In the genomic region with DNA sequence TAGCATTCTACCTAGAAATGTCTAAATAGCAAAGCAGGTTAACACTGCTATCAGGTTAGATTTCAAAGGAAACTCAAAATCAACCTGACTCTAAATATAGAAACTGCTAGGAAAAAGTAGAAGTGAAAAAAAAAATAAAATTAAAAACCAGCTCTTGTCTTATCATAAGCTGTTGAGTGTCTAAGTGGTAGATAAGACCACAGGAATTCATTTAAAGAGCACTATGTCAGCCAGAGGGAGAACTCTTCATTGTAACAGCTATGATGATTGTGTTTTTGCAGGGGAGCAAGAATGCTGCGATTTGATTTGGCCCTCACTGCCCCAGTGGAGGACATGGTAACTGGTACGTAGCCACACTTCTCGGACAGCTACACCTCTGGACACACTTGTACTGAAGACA, we compare ENCODE assay signal across 27 mouse cellular contexts. TPM values are rescaled to one million over a fixed set of nuclear protein-coding genes. Genes with fewer than 3 reads are reported as not detected.
A peak's percentile ranks its signal among the peaks of the same experiment; 100 is the strongest.
DNase-seq lines count a peak whose midpoint lies in the region; ATAC-seq and TF ChIP-seq lines count a peak whose summit lies in the region.
"Had no signal": no experiment of that assay in that cellular context is flagged by ENCODE, and none has a peak within 500 bp of the region (broad histone marks: within the 10 kb centered on the region; RNA-seq: fewer than 3 reads in every experiment).

No protein-coding gene starts in this region.

- 0 out of 2 replicates have a peak, but pooled peaks cover 3% of the 10 kb centered on the region for H3K4me1 ChIP-seq in heart, embryonic 11.5 days (ENCODE audit: control insufficient read depth, insufficient read depth, low read length)
- peaks cover 7 to 11% of the 10 kb centered on the region in 2 experiments; a peak in 3 of 4 replicates for H3K4me1 ChIP-seq in heart, embryonic 14.5 days (ENCODE audit: control insufficient read depth in 2 of 2, insufficient read depth in 2 of 2, low read length in 2 of 2)
- H3K4me1 ChIP-seq in lung, embryonic 15.5 days = 0 out of 2 replicates have a peak, but pooled peaks cover 3% of the 10 kb centered on the region
- H3K4me1 ChIP-seq in lung, adult 2 months (ENCODE audit: control insufficient read depth, insufficient read depth, low read length) = no peaks in the 10 kb centered on the region
- H3K4me1 ChIP-seq in MEL (ENCODE audit: control insufficient read depth in 1 of 2, insufficient read depth in 2 of 2, low read length in 2 of 2) = peaks cover 0 to 5% of the 10 kb centered on the region in 2 experiments; a peak in 2 of 4 replicates
- H3K4me1 ChIP-seq: embryonic facial prominence, embryonic 10.5 days; embryonic facial prominence, embryonic 13.5 days; forebrain, embryonic 12.5 days; forebrain, embryonic 15.5 days; hindbrain, embryonic 12.5 days; hindbrain, embryonic 15.5 days had no signal

- H3K27ac ChIP-seq in heart, embryonic 11.5 days (ENCODE audit: low read depth, low read length) = peak overlapping the region; percentile 54; the same call in 1 of the 2 replicates
- 0 out of 4 replicates have a peak overlapping the region, but pooled peaks of 1 of the 2 experiments have one; percentile 30 for H3K27ac ChIP-seq in heart, embryonic 14.5 days (replicated peaks in 1 of 2; ENCODE audit: control insufficient read depth in 1 of 2, insufficient read depth in 1 of 2, low read depth in 2 of 2, low read length in 2 of 2)
- H3K27ac ChIP-seq in lung, embryonic 15.5 days = peak overlapping the region; percentile 20; the same call in 1 of the 2 replicates
- H3K27ac ChIP-seq in MEL (ENCODE audit: control insufficient read depth, low read depth, low read length) = no peak overlapping the region
- H3K27ac ChIP-seq: embryonic facial prominence, embryonic 10.5 days; embryonic facial prominence, embryonic 13.5 days; forebrain, embryonic 12.5 days; forebrain, embryonic 15.5 days; hindbrain, embryonic 12.5 days; hindbrain, embryonic 15.5 days had no signal

- intact Hi-C loops in heart, postnatal 10 days (cut with DNase I) = loop anchor here (5.0 kb wide), 1 partner anchor 48 kb away; no protein-coding TSS in a partner anchor

- DNase-seq in heart, postnatal 10 days = no peak
- DNase-seq in heart, adult 9 months (ENCODE audit: low spot score in 2 of 2) = no peak
- no peak for DNase-seq in lung, adult 2 months
- no peak for DNase-seq in MEL (ENCODE audit: low read depth, low spot score)
- DNase-seq: adrenal gland, adult 2 months; adrenal gland, postnatal 14 days; B cell, adult 2 months; cerebellum, adult 11 months; cerebellum, adult 2 months; cerebellum, adult 9-11 months; cerebellum, postnatal 25 days; embryo, embryonic 11 days; gastrocnemius, postnatal 25 days; kidney, adult 2 months had no signal

- TF ChIP-seq POLR2A in lung, adult 2 months (IDR thresholded peaks at IDR 0.05; ENCODE audit: borderline replicate concordance, extremely low read depth, low read depth, low read length) = no peak
- no peak for TF ChIP-seq POLR2A in MEL (IDR thresholded peaks at IDR 0.05; ENCODE audit: control insufficient read depth in 1 of 2, insufficient read depth in 1 of 2, low read depth in 1 of 2, low read length in 2 of 2, poor library complexity in 1 of 2)

- no peak overlapping the region for H3K9ac ChIP-seq in heart, embryonic 11.5 days (ENCODE audit: low read depth, low read length)
- H3K9ac ChIP-seq in heart, embryonic 14.5 days (ENCODE audit: low read length) = no peak overlapping the region
- no peak overlapping the region for H3K9ac ChIP-seq in lung, embryonic 15.5 days
- no peak overlapping the region for H3K9ac ChIP-seq in MEL (ENCODE audit: control insufficient read depth, low read depth, low read length, poor library complexity, severe bottlenecking)
- H3K9ac ChIP-seq: embryonic facial prominence, embryonic 13.5 days; forebrain, embryonic 12.5 days; forebrain, embryonic 15.5 days; hindbrain, embryonic 12.5 days; hindbrain, embryonic 15.5 days had no signal

- TF ChIP-seq EP300 in MEL (IDR thresholded peaks at IDR 0.05; ENCODE audit: low read depth in 1 of 2, low read length in 2 of 2) = peak in 1 of 2 experiments; percentile 5; a peak in 2 of 4 replicates

- H3K4me3 ChIP-seq in heart, embryonic 11.5 days (ENCODE audit: low read depth, low read length) = no peak overlapping the region
- no peak overlapping the region for H3K4me3 ChIP-seq in heart, embryonic 14.5 days (ENCODE audit: control insufficient read depth in 1 of 2, insufficient read depth in 1 of 2, low read depth in 1 of 2, low read length in 2 of 2)
- H3K4me3 ChIP-seq in lung, embryonic 15.5 days = no peak overlapping the region
- no peak overlapping the region for H3K4me3 ChIP-seq in lung, adult 2 months (replicated peaks; ENCODE audit: extremely low read depth, low read depth, low read length)
- H3K4me3 ChIP-seq in MEL (ENCODE audit: control insufficient read depth in 1 of 2, insufficient read depth in 1 of 2, low read depth in 2 of 2, low read length in 2 of 2) = no peak overlapping the region
- H3K4me3 ChIP-seq: embryonic facial prominence, embryonic 10.5 days; embryonic facial prominence, embryonic 13.5 days; erythroblast, embryonic 14.5 days; forebrain, embryonic 12.5 days; forebrain, embryonic 15.5 days; hindbrain, embryonic 12.5 days; hindbrain, embryonic 15.5 days had no signal

- ATAC-seq in heart, embryonic 11.5 days (replicated peaks; ENCODE audit: insufficient number of reproducible peaks, low FRiP score, low TSS enrichment) = peak; percentile 18; the same call in 1 of the 2 replicates
- no peak for ATAC-seq in heart, embryonic 14.5 days (ENCODE audit: insufficient number of reproducible peaks, insufficient read depth, low FRiP score, low read depth)
- no peak for ATAC-seq in lung, embryonic 15.5 days (ENCODE audit: borderline replicate concordance, extremely low read depth, low FRiP score, low TSS enrichment)
- ATAC-seq: forebrain, embryonic 15.5 days; intestine, postnatal 0 days had no signal

- H3K36me3 ChIP-seq in heart, embryonic 11.5 days (ENCODE audit: control insufficient read depth, insufficient read depth, low read length) = peaks cover 3% of the 10 kb centered on the region; the same call in 1 of the 2 replicates
- no peaks in the 10 kb centered on the region for H3K36me3 ChIP-seq in heart, embryonic 14.5 days (ENCODE audit: control insufficient read depth, insufficient read depth, low read length)
- no peaks in the 10 kb centered on the region for H3K36me3 ChIP-seq in lung, embryonic 15.5 days
- peaks cover 0 to 2% of the 10 kb centered on the region in 2 experiments; a peak in 1 of 4 replicates for H3K36me3 ChIP-seq in MEL (ENCODE audit: control insufficient read depth in 1 of 2, insufficient read depth in 2 of 2, low read length in 2 of 2)
- H3K36me3 ChIP-seq: embryonic facial prominence, embryonic 10.5 days; embryonic facial prominence, embryonic 13.5 days; forebrain, embryonic 12.5 days; forebrain, embryonic 15.5 days; G1E; hindbrain, embryonic 12.5 days; hindbrain, embryonic 15.5 days had no signal

- H3K4me2 ChIP-seq in heart, embryonic 11.5 days = peak overlapping the region; percentile 27; the same call in 1 of the 2 replicates
- H3K4me2 ChIP-seq in heart, embryonic 14.5 days (ENCODE audit: low read length) = peak overlapping the region; percentile 29
- H3K4me2 ChIP-seq in lung, embryonic 15.5 days = no peak overlapping the region
- H3K4me2 ChIP-seq: embryonic facial prominence, embryonic 13.5 days; forebrain, embryonic 12.5 days; forebrain, embryonic 15.5 days; hindbrain, embryonic 12.5 days; hindbrain, embryonic 15.5 days had no signal

- 37% methylated on average over 3 of the region's 3 CpGs for WGBS in heart, embryonic 11.5 days (ENCODE audit: insufficient replicate concordance)
- WGBS in heart, embryonic 14.5 days = 14% methylated on average over 3 of the region's 3 CpGs
- 44% methylated on average over 3 of the region's 3 CpGs for WGBS in lung, embryonic 15.5 days
- 65% methylated on average over 3 of the region's 3 CpGs for WGBS in lung, adult 2 months

- H3K9me3 ChIP-seq in heart, embryonic 11.5 days (replicated peaks; ENCODE audit: control insufficient read depth, low read length) = no peaks in the 10 kb centered on the region
- H3K9me3 ChIP-seq in heart, embryonic 14.5 days (ENCODE audit: control insufficient read depth, low read length) = no peaks in the 10 kb centered on the region
- no peaks in the 10 kb centered on the region for H3K9me3 ChIP-seq in lung, embryonic 15.5 days
- no peaks in the 10 kb centered on the region for H3K9me3 ChIP-seq in MEL (replicated peaks; ENCODE audit: insufficient read depth, low read length)
- H3K9me3 ChIP-seq: embryonic facial prominence, embryonic 10.5 days; embryonic facial prominence, embryonic 13.5 days; forebrain, embryonic 12.5 days; forebrain, embryonic 15.5 days; G1E; hindbrain, embryonic 12.5 days; hindbrain, embryonic 15.5 days had no signal

- TF ChIP-seq CTCF in lung, adult 2 months (IDR thresholded peaks at IDR 0.05; ENCODE audit: insufficient read depth, low read length) = no peak
- no peak for TF ChIP-seq CTCF in MEL (IDR thresholded peaks at IDR 0.05 in 2 of 3, conservative IDR thresholded peaks at IDR 0.05 in 1 of 3; ENCODE audit: control insufficient read depth in 1 of 3, insufficient read depth in 1 of 3, low read depth in 2 of 3, low read length in 3 of 3, poor library complexity in 1 of 3, severe bottlenecking in 1 of 3)

- no peaks in the 10 kb centered on the region for H3K79me2 ChIP-seq in MEL (ENCODE audit: control insufficient read depth, insufficient read depth, low read length, poor library complexity)

- TF ChIP-seq RAD21 in MEL (IDR thresholded peaks at IDR 0.05; ENCODE audit: low read depth, low read length) = no peak

- no peaks in the 10 kb centered on the region for H3K27me3 ChIP-seq in heart, embryonic 11.5 days (ENCODE audit: control insufficient read depth, insufficient read depth, low read length)
- H3K27me3 ChIP-seq in heart, embryonic 14.5 days (ENCODE audit: control insufficient read depth, insufficient read depth, low read length) = no peaks in the 10 kb centered on the region
- H3K27me3 ChIP-seq in lung, embryonic 15.5 days = no peaks in the 10 kb centered on the region
- H3K27me3 ChIP-seq in MEL (ENCODE audit: control insufficient read depth in 1 of 2, insufficient read depth in 2 of 2, low read length in 2 of 2) = no peaks in the 10 kb centered on the region
- H3K27me3 ChIP-seq: CH12.LX; embryonic facial prominence, embryonic 13.5 days; forebrain, embryonic 12.5 days; forebrain, embryonic 15.5 days; hindbrain, embryonic 12.5 days; hindbrain, embryonic 15.5 days had no signal

TF ChIP-seq in MEL, 35 proteins besides CTCF, POLR2A, EP300 and RAD21 (continues in another document):
- no peak for TF ChIP-seq GABPA (IDR thresholded peaks at IDR 0.05; ENCODE audit: low read depth, low read length)
- no peak for TF ChIP-seq MYB (IDR thresholded peaks at IDR 0.05; ENCODE audit: low read depth, low read length)

RNA-seq across cellular contexts. Expression of gene Gch1, which starts 34.9 kb away (rescaled TPM):
- 6.7 and 7.5 TPM in 2 replicates for polyA plus RNA-seq in heart, embryonic 11.5 days (2014; fragmentation: Nextera tagmentation; extraction: Ambion mirVana)
- 1 to 10 TPM; 7.2 to 7.8 TPM for total RNA-seq in heart, postnatal 10 days (2021)
- 5.7 and 6.6 TPM in 2 replicates for polyA plus RNA-seq in heart, embryonic 14.5 days (2014; fragmentation: Nextera tagmentation; extraction: Ambion mirVana)
- 4.5 and 5.3 TPM in 2 replicates for polyA plus RNA-seq in lung, embryonic 15.5 days (2015; fragmentation: Nextera tagmentation; extraction: Ambion mirVana)
- 9.9 and 11.3 TPM in 2 replicates for polyA plus RNA-seq in lung, adult 2 months (2012; rRNA removed)
- total RNA-seq in MEL (2012; rRNA removed) = 4.4 and 8.6 TPM in 2 replicates
- polyA plus RNA-seq in MEL (2012; ENCODE audit: insufficient read depth in 1 of 2, insufficient read length in 2 of 2, low read depth in 1 of 2, low replicate concordance in 2 of 2, missing spikeins in 1 of 2) = 1 to 10 TPM in 1 of 2 experiments, not detected in 1; 6.6 TPM
